Mouse (Mus musculus): ENCODE data around the gene Dnajc13. TPM values are rescaled to one million over a fixed set of nuclear protein-coding genes. Genes with fewer than 3 reads are reported as not detected.
A peak's percentile ranks its signal among the peaks of the same experiment; 100 is the strongest.

Gene Dnajc13
- polyA plus RNA-seq, 1 experiment from 2014 or later: 18.6 TPM

DNA sequence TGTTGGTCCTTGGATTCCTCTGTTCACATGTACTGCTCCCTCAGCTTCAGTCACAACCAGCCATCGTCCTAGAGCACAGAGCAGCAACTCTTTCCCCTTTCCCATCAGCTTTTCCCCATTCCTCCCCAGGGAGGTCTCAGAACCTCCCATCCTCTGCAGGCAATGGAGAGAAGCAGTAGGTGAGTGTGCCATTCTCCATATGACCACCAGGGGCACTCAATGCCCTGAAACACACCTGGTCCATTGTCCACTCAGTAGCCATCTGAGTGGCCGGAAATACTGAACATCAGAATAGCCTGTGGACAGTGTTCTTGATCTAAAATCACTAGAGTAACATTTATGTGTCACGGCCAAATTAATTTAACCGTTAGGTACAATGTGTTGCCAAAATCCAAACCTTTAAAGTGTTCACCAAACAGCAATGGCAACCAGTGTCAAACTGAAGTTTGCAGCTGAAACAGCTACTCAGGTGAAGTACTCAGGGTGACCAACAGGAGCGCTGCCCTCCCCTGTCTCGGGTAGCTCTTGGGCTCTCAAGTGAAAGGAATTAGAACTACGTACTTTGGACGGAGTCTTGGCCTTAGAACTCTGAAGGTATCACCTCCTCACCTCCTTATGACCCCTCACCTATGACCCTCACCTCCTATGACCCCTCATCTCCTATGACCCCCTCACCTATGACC, 118.3 kb downstream of the Dnajc13 start:
- Histone ChIP-seq H3K9ac (no peak overlapping the region), H3K27ac (no peak overlapping the region), H3K9me3 (no peaks in the 10 kb centered on the region), H3K36me3 (no peaks in the 10 kb centered on the region), H3K4me2 (no peak overlapping the region), H3K4me3 (no peak overlapping the region), H3K4me1 (no peaks in the 10 kb centered on the region), H3K27me3 (no peaks in the 10 kb centered on the region)
- 79% methylated on average over 8 of the region's 8 CpGs for WGBS
- ATAC-seq (ENCODE audit: borderline replicate concordance, extremely low read depth, low FRiP score, low TSS enrichment): no peak

DNA sequence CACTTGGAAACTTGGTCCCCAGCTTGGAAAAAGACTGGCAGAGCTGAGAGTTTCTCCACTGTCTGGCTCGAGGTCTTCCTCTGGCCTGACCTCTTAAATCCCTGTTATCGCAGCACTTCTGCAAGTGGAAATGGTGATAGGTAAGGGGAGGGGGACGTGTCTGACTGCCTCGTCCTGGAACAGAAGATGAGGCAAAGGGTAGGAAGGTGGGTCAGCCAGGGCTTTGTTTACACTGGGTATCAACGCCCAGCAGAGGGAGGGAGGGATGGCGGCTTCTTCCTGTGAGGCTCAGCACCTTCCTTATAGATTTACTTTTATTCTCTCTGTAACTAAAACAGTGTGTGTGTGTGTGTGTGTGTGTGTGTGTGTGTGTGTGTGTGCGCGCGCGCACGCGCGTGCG, 119.9 kb downstream of the Dnajc13 start:
- Histone ChIP-seq H3K9ac (no peak overlapping the region), H3K27me3 (no peaks in the 10 kb centered on the region), H3K4me1 (no peaks in the 10 kb centered on the region), H3K27ac (no peak overlapping the region), H3K9me3 (no peaks in the 10 kb centered on the region), H3K4me2 (no peak overlapping the region), H3K36me3 (no peaks in the 10 kb centered on the region), H3K4me3 (no peak overlapping the region)
- no peak for ATAC-seq (ENCODE audit: borderline replicate concordance, extremely low read depth, low FRiP score, low TSS enrichment)
- WGBS: 65% methylated on average over 14 of the region's 14 CpGs

DNA sequence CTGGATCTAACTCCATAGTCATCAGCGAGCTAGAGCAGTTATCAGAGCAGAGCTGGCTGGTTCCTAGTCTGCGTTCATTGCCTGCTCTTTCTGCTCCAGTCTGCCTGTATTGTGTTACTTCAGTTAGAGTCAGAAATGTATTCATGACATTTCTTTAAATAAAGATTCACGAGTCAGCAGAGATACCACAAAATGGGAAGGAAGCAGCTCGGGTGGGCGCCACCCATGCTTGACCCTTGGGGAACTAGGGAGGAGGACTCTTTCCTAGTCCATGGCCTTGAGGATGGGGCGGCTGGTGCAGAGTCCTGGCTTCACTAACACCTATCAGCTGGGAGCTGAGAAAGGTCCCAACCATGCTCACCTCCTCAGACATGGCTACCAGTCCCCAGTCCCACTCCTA, 122.4 kb downstream of the Dnajc13 start:
- no peak for ATAC-seq (ENCODE audit: borderline replicate concordance, extremely low read depth, low FRiP score, low TSS enrichment)
- Histone ChIP-seq H3K9ac (no peak overlapping the region), H3K27me3 (no peaks in the 10 kb centered on the region), H3K9me3 (no peaks in the 10 kb centered on the region), H3K27ac (no peak overlapping the region), H3K4me2 (no peak overlapping the region), H3K4me1 (no peaks in the 10 kb centered on the region), H3K4me3 (no peak overlapping the region), H3K36me3 (no peaks in the 10 kb centered on the region)
- 79% methylated on average over 6 of the region's 6 CpGs for WGBS

DNA sequence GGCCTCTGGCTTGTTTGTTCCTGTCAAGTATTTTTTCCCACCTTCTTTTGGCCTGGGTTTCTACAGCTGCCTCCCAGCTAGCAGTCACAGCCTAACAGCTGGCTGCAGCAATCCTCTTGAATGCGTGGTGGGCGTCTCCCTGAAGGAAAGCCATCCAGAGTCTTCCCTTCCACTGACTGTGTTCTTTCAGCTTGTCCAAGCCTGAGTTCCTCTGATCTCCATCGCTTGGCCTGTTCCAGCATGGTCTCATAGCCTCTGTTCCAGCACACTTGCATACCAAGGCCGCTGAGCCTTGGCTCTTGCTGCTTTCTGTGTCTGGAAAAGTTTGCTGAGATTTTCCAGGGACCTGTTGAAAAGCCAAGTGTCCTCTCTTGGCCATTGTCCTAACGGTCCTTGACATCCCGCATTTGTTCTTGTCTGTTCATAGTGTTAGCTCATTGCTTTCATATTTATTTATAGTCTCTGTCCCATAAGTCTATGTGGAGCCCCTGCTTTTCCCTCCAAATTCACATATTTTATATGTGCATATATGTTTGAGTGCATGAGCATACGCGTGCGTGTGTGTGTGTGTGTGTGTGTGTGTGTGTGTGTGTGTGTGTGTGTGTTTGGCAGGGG, 132.5 kb downstream of the Dnajc13 start:
- Histone ChIP-seq H3K27ac (no peak overlapping the region), H3K9me3 (no peaks in the 10 kb centered on the region), H3K36me3 (no peaks in the 10 kb centered on the region), H3K4me1 (no peaks in the 10 kb centered on the region), H3K4me2 (no peak overlapping the region), H3K4me3 (no peak overlapping the region), H3K9ac (no peak overlapping the region), H3K27me3 (no peaks in the 10 kb centered on the region)
- 70% methylated on average over 9 of the region's 9 CpGs for WGBS
- ATAC-seq (ENCODE audit: borderline replicate concordance, extremely low read depth, low FRiP score, low TSS enrichment): 0 out of 2 replicates have a peak, but pooled peaks have one; percentile 39

DNA sequence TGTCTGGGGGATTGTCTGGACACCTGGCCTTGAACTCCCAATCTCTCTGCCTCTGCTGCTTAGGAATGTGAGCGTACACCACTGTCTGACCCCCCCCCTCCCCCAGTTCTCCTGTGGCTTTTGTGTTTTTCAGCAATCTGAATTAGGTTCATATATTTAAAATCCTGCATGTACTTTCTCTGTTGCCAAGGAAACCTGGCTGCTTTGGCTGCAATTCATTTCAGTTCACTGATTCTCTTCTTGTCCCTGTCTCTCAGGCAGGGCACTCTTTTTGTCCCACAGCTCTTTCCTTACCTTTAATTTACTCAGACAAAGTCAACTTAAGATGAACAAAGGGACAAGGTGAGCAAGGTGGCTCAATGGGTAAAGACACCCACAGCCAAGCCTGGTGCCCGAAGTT, 134.6 kb downstream of the Dnajc13 start:
- Histone ChIP-seq H3K4me3 (no peak overlapping the region), H3K36me3 (no peaks in the 10 kb centered on the region), H3K9me3 (no peaks in the 10 kb centered on the region), H3K9ac (no peak overlapping the region), H3K27me3 (no peaks in the 10 kb centered on the region), H3K27ac (no peak overlapping the region), H3K4me2 (no peak overlapping the region), H3K4me1 (no peaks in the 10 kb centered on the region)
- 61% methylated on average over 2 of the region's 2 CpGs for WGBS
- ATAC-seq (ENCODE audit: borderline replicate concordance, extremely low read depth, low FRiP score, low TSS enrichment): no peak

DNA sequence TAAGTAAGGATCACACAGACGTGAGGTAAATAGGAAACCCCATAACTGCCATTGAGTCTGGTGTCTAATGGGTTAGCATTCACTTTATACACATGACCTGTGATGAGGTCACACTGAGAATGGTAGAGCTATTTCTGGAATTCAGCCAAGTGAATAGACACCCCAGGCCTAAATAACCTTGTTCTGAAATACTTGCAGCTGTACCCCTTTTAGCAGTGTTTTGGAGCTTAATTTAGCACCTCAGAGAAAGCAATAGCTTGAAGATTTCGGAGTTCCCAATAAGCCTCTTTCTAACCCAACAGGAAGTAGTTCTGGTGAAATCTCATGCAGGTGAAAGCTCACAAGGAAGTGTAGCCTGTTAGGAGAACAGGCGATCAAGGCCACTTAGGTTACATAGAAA, 135.9 kb downstream of the Dnajc13 start, which contains the start of gene Ackr4:
Gene Ackr4, minus strand, starts transcription at position 101 of the 400 bp plus-strand sequence.
- Histone ChIP-seq H3K27me3 (no peaks in the 10 kb centered on the region), H3K27ac (no peak within 1 kb of the TSS), H3K4me3 (no peak within 1 kb of the TSS), H3K9me3 (no peaks in the 10 kb centered on the region), H3K36me3 (no peaks in the 10 kb centered on the region), H3K4me2 (no peak within 1 kb of the TSS), H3K9ac (no peak within 1 kb of the TSS), H3K4me1 (no peaks in the 10 kb centered on the region)
- ATAC-seq (ENCODE audit: borderline replicate concordance, extremely low read depth, low FRiP score, low TSS enrichment): no peak
- WGBS: 81% methylated on average over 3 of the region's 3 CpGs

DNA sequence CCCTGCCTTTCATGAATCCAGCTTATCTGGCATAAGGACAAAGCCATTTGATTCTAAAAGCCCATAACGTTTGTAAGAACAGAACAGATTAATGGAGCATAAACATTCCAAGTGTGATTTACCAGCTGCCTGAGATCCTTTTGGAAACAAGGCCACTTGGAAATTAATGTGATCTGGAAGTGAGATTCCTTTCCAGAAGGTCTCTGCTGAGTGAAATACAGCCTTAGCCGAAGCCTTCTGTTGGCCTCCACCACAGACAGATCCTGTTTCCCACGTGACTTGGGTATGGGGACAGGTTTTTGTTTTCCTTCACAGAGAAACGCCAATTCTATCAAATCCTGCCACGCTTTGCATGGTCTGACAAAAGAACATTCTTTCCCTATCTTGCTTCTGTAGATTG, 139.1 kb downstream of the Dnajc13 start:
- Histone ChIP-seq H3K4me2 (no peak overlapping the region), H3K4me3 (no peak overlapping the region), H3K27me3 (no peaks in the 10 kb centered on the region), H3K9me3 (no peaks in the 10 kb centered on the region), H3K36me3 (no peaks in the 10 kb centered on the region), H3K27ac (no peak overlapping the region), H3K9ac (no peak overlapping the region), H3K4me1 (no peaks in the 10 kb centered on the region)
- WGBS: 31% methylated on average over 5 of the region's 5 CpGs
- no peak for ATAC-seq (ENCODE audit: borderline replicate concordance, extremely low read depth, low FRiP score, low TSS enrichment)

DNA sequence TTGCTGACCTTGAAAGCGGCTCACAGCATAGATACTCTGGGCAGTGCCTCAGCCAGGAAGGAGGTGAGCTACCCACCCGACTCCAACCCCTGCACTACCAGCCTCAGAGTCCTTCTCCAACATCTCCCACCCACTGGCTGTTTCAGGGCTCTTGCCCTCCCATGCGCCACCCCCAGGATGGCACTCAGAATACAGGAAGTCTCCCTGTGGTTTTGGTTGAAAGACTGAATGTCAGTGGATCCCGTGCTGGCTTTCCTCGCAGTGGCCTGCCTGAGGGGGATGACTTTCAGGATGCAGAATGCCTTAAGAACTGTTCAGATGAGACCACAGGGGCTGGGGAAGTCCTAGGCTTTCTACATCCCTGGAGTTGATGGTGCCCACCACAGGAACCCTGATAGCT, 139.6 kb downstream of the Dnajc13 start:
- no peak overlapping the region for H3K4me2 ChIP-seq
- H3K4me3 ChIP-seq: no peak overlapping the region
- H3K36me3 ChIP-seq: no peaks in the 10 kb centered on the region
- H3K9ac ChIP-seq: no peak overlapping the region
- no peaks in the 10 kb centered on the region for H3K4me1 ChIP-seq
- 73% methylated on average over 5 of the region's 5 CpGs for WGBS
- no peak overlapping the region for H3K27ac ChIP-seq
- no peaks in the 10 kb centered on the region for H3K9me3 ChIP-seq
- no peak for ATAC-seq (ENCODE audit: borderline replicate concordance, extremely low read depth, low FRiP score, low TSS enrichment)
- no peaks in the 10 kb centered on the region for H3K27me3 ChIP-seq

DNA sequence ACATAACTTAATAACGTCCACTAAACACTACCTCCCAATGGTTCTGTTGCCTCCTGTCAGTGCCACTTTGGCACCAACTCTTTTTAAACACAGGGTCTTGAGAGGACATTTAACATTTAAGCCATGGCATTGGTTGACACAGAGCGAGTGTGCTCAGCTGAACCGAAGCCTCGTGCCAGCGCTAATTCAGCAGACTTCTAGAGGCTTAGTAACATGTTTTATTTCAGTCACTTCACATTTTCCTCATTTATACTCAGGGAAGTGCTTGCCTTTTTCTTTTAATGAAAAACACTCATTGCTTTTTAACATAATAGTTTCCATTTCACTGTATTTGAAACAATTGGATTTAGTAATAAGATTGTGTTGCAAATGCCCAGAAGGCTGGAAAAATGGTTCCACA, 153.6 kb downstream of the Dnajc13 start:
- H3K27me3 ChIP-seq: no peaks in the 10 kb centered on the region
- H3K27ac ChIP-seq: no peak overlapping the region
- no peak overlapping the region for H3K4me3 ChIP-seq
- no peak for ATAC-seq (ENCODE audit: borderline replicate concordance, extremely low read depth, low FRiP score, low TSS enrichment)
- 86% methylated on average over 5 of the region's 5 CpGs for WGBS
- H3K36me3 ChIP-seq: no peaks in the 10 kb centered on the region
- H3K9ac ChIP-seq: no peak overlapping the region
- no peak overlapping the region for H3K4me2 ChIP-seq
- H3K4me1 ChIP-seq: no peaks in the 10 kb centered on the region
- no peaks in the 10 kb centered on the region for H3K9me3 ChIP-seq

DNA sequence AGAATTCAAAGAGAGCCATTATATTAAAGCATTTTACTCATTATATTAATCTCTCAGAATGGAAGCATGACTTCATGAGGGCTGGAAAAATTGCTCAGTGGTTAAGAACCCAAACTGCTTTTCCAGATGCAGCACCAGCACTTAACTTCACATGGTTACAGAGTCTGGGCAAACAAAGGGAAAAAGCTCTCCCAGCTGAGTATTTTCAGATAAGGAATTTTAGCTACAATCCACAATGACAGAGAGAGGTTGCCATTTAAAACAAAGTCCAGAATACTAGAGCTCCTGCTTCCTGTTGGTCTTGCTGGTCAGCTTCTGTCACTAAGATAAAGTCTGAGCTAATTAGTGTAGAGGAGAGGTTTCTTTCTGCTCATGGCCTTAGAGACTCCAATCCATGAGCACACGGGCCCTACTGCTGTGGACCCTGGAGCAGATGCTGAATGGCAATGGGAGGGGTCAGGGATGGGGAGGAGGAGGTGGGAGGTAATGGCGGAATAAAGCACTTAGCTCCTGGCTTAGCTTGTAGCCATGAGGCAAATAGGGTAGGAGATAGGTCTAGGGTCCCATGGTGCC, 154.1 kb downstream of the Dnajc13 start:
- Histone ChIP-seq H3K4me2 (no peak overlapping the region), H3K9ac (no peak overlapping the region), H3K9me3 (no peaks in the 10 kb centered on the region), H3K27me3 (no peaks in the 10 kb centered on the region), H3K4me3 (no peak overlapping the region), H3K4me1 (no peaks in the 10 kb centered on the region), H3K27ac (no peak overlapping the region), H3K36me3 (no peaks in the 10 kb centered on the region)
- ATAC-seq (ENCODE audit: borderline replicate concordance, extremely low read depth, low FRiP score, low TSS enrichment): no peak
- 49% methylated on average over 2 of the region's 2 CpGs for WGBS

DNA sequence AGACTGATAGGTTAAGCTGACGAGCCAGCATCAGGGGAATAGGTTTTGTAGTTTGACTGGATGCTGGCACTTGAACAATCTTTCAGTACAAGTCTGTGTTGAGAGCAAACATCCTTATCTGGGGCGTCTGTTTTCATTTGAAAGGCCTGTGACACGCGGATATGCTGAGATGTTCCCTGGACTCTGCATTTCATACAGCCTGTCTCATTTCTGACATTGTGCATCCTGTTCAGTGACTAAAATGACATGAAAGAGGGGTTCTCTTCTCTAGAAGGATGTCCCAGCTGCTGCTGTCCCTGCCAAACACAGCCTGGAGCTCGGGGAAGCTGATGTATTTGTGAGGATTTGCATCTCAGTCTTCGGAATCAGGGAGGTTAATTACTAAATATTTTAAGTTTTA, 155.2 kb downstream of the Dnajc13 start:
- Histone ChIP-seq H3K9me3 (no peaks in the 10 kb centered on the region), H3K36me3 (no peaks in the 10 kb centered on the region), H3K27me3 (no peaks in the 10 kb centered on the region), H3K27ac (no peak overlapping the region), H3K4me2 (no peak overlapping the region), H3K9ac (no peak overlapping the region), H3K4me3 (no peak overlapping the region), H3K4me1 (no peaks in the 10 kb centered on the region)
- no peak for ATAC-seq (ENCODE audit: borderline replicate concordance, extremely low read depth, low FRiP score, low TSS enrichment)
- WGBS: 27% methylated on average over 6 of the region's 6 CpGs

DNA sequence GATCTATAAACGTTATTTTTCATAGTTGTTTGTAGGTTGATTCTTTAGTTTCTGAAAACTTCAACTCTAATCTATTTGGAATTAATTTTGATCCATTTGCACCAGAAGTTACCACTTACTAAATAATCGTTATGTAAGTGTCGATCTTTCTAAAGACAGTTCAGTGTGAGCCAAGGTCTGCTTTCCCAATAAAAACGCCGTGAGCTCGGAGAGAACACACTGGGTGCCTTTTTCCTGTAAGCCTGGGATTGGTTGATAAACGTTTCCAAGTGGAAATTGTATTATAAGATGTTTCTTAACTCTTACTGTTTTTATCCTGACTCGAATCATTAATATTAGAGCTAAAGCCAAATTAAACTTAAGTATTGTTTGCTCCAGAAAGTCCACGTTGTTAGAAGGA, 155.8 kb downstream of the Dnajc13 start:
- H3K9me3 ChIP-seq: no peaks in the 10 kb centered on the region
- no peaks in the 10 kb centered on the region for H3K36me3 ChIP-seq
- 61% methylated on average over 9 of the region's 9 CpGs for WGBS
- ATAC-seq (ENCODE audit: borderline replicate concordance, extremely low read depth, low FRiP score, low TSS enrichment): no peak
- H3K27me3 ChIP-seq: no peaks in the 10 kb centered on the region
- no peaks in the 10 kb centered on the region for H3K4me1 ChIP-seq
- H3K4me3 ChIP-seq: no peak overlapping the region
- no peak overlapping the region for H3K4me2 ChIP-seq
- H3K9ac ChIP-seq: no peak overlapping the region
- no peak overlapping the region for H3K27ac ChIP-seq
